Mouse (Mus musculus) midbrain, postnatal 0 days (tissue): Measurements from ENCODE around the gene Coro2a. TPM values are rescaled to one million over a fixed set of nuclear protein-coding genes. Genes with fewer than 3 reads are reported as not detected.

ENCODE experiments used
- ATAC-seq: fragments of 200-750 bp; cut with Nextera tagmentation; 2 replicates; pipeline ENCODE4 v1.8.0; 2017; ENCODE audit warnings: moderate number of reproducible peaks, mild to moderate bottlenecking, moderate TSS enrichment, moderate library complexity; ENCODE audit not compliant: low FRiP score
- DNase-seq: peaks from one replicate; pipeline ENCODE4 v3.0.0-alpha.2; 2015; ENCODE audit warnings: low spot score
- H3K27ac ChIP-seq: fragments of 300-500 bp; sonication (generic); 2 replicates; pipeline ENCODE4 v1.5.1; 2014; ENCODE audit warnings: low read depth, mild to moderate bottlenecking, low read length, mixed read lengths
- H3K27me3 ChIP-seq: fragments of 300-500 bp; sonication (generic); 2 replicates; pipeline ENCODE4 v1.6.1; 2014; ENCODE audit warnings: low read length, control low read depth, mixed read lengths; ENCODE audit not compliant: insufficient read depth
- H3K36me3 ChIP-seq: fragments of 300-500 bp; sonication (generic); 2 replicates; pipeline ENCODE4 v1.6.1; 2014; ENCODE audit warnings: low read length, control low read depth, mixed read lengths; ENCODE audit not compliant: insufficient read depth
- H3K4me1 ChIP-seq: fragments of 300-500 bp; sonication (generic); 2 replicates; pipeline ENCODE4 v1.6.1; 2014; ENCODE audit warnings: mild to moderate bottlenecking, control low read depth, antibody characterized with exemption, low read length, mixed read lengths; ENCODE audit not compliant: insufficient read depth
- H3K4me2 ChIP-seq: fragments of 300-500 bp; sonication (generic); 2 replicates; pipeline ENCODE4 v1.6.1; 2014; ENCODE audit warnings: low read depth, mild to moderate bottlenecking, low read length, mixed read lengths; ENCODE audit not compliant: poor library complexity, severe bottlenecking
- H3K4me3 ChIP-seq: fragments of 300-500 bp; sonication (generic); 2 replicates; pipeline ENCODE4 v1.5.1; 2014; ENCODE audit warnings: low read depth, mild to moderate bottlenecking, low read length, moderate library complexity
- H3K9ac ChIP-seq: fragments of 300-500 bp; sonication (generic); replicated peaks from 2 replicates; pipeline ENCODE4 v1.6.1; 2014; ENCODE audit warnings: mild to moderate bottlenecking, low read length, moderate library complexity, mixed read lengths; ENCODE audit not compliant: poor library complexity, severe bottlenecking
- H3K9me3 ChIP-seq: fragments of 300-500 bp; sonication (generic); 2 replicates; pipeline ENCODE4 v1.6.1; 2016; ENCODE audit warnings: low read length, control low read depth
- CTCF ChIP-seq: IDR thresholded peaks from 2 replicates; pipeline ENCODE4 v1.5.1; 2016; ENCODE audit warnings: antibody characterized with exemption, mild to moderate bottlenecking
- WGBS: fragments of 180-500 bp; shearing (Covaris S2); extraction: QIAGEN DNeasy Blood & Tissue Kit; methylation state at CpG from one replicate; pipeline ENCODE4 v1.1.7; 2014; 5-methylcytosine and 5-hydroxymethylcytosine counted together
- polyA plus RNA-seq: library from polyadenylated mRNA; unstranded; fragments of >200 nt; fragmentation: Nextera tagmentation; extraction: Ambion mirVana; gene quantifications from 2 replicates; pipeline ENCODE4 v1.2.1, GENCODE M21; 2015
- total RNA-seq: library from RNA; depleted of rRNA; stranded (reverse); fragments of >200 nt; gene quantifications from 2 replicates; pipeline ENCODE4 v1.2.3, GENCODE M21; 2014

Gene Coro2a
- total and polyA plus RNA-seq, 2 experiments from 2014 or later, result 7.8 to 33.2 TPM

DNA sequence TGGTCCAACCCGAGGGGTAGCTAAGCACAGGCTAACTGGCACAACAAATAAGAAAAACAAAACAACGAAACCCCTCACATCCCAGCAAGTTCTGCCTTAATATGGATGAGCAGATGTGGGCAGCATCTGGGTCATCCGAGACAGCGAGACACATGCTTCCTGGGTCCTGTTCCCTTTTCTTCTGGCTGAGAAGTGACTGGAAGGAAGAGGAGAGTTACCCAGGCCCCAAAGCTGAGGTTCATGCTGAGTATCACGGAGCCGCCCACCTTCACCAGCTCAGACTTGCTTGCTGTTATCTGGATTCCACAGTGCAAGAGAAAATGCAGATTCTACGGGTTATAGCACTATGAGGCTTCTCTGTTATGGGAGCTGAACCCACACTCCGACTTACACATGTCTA is 18.9 kb upstream of the Coro2a start:
- no peaks in the 10 kb centered on the region for H3K36me3 ChIP-seq
- TF ChIP-seq CTCF, result no peak
- H3K4me2 ChIP-seq, result no peak overlapping the region
- 80% methylated on average over 8 of the region's 8 CpGs for WGBS
- H3K9me3 ChIP-seq, result no peaks in the 10 kb centered on the region
- H3K9ac ChIP-seq, result no peak overlapping the region
- H3K27me3 ChIP-seq, result no peaks in the 10 kb centered on the region
- H3K27ac ChIP-seq, result no peak overlapping the region
- no peaks in the 10 kb centered on the region for H3K4me1 ChIP-seq
- ATAC-seq (no peak), DNase-seq (no peak)
- no peak overlapping the region for H3K4me3 ChIP-seq

DNA sequence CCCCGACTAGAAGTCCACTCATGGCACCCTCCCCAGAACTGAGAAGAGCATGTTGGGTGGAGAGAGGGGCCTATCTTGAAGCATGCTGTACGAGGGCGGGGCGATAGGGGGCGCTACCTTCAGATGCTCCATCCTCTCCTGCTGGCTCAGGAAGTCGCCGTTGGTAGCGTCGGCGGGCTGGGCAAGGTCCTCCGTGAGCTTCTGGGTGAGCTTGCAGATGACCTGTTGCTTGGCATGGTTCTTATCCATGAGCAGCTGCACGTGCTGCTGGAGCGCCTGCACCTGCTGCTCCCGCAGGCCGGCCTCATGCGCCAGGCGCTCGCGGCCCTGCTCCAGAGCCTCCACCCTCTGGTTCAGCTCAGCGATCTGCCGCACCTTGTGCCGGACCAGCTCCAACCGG is 18.3 kb upstream of the Coro2a start:
- H3K36me3 ChIP-seq, result no peaks in the 10 kb centered on the region
- H3K9me3 ChIP-seq, result no peaks in the 10 kb centered on the region
- ATAC-seq (no peak), DNase-seq (no peak)
- no peaks in the 10 kb centered on the region for H3K27me3 ChIP-seq
- H3K4me2 ChIP-seq, result no peak overlapping the region
- H3K4me1 ChIP-seq, result no peaks in the 10 kb centered on the region
- 15% methylated on average over 22 of the region's 23 CpGs for WGBS
- TF ChIP-seq CTCF, result peak; percentile 44
- no peak overlapping the region for H3K9ac ChIP-seq
- no peak overlapping the region for H3K27ac ChIP-seq
- no peak overlapping the region for H3K4me3 ChIP-seq

DNA sequence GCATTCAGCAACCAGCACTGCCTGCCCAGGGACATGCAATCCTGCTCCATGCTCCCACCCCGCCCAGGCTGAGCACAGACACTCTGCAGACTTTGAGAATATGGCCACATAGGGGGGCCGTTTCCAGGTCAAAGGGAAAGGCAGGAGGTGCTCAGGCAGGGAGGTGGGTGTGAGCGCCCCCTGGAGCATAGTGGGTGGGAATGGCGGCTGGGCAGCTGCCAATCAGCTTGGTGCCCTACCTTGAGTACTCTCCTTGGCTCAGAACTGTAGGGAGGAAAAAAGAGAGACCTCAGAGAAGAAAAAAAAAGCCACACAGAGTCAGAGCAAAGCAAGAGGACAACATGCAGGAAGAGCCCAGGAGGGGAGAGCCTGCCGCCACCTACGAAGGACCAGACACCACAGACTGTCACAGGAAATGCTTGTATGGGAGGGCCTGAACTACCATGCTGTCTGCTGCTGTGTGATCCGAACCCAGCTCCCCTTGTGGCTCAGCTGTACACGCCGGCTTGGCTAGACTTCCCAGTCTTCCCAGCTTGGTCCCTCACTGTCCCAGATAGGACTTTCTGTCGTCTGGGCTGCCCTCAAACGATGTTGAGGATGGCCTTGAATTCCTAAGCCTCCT is 16.3 kb upstream of the Coro2a start:
- no peak for ATAC-seq
- peak; percentile 38 for TF ChIP-seq CTCF
- H3K4me1 ChIP-seq, result no peaks in the 10 kb centered on the region

DNA sequence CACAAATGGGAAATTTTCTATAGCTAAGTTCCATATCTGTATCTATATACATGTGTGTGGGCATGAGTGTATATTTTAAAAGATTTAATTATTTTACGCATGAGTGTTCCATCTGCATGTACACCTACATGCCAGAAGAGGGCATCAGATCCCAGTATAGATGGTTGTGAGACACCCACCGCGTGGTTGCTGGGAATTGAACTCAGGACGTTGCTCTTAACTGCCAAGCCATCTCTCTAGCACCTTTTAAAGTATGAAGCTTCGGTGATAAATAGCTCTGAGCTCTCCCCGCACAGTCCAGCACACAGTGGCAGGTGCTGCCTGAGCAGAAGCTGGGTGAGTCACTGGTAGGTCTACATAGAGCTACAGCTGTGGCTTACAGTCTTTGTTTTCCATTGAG is 15.4 kb upstream of the Coro2a start:
- no peaks in the 10 kb centered on the region for H3K4me1 ChIP-seq
- no peaks in the 10 kb centered on the region for H3K9me3 ChIP-seq
- no peaks in the 10 kb centered on the region for H3K36me3 ChIP-seq
- no peak overlapping the region for H3K4me2 ChIP-seq
- DNase-seq, result no peak
- H3K4me3 ChIP-seq, result no peak overlapping the region
- H3K27ac ChIP-seq, result no peak overlapping the region
- H3K27me3 ChIP-seq, result no peaks in the 10 kb centered on the region
- no peak for ATAC-seq
- peak; percentile 60 for TF ChIP-seq CTCF
- WGBS, result 82% methylated on average over 6 of the region's 6 CpGs
- H3K9ac ChIP-seq, result no peak overlapping the region

More for the DNA sequence above, 16.3 kb upstream of the Coro2a start:
- H3K4me3 ChIP-seq, result no peak overlapping the region
- H3K36me3 ChIP-seq, result no peaks in the 10 kb centered on the region
- H3K27ac ChIP-seq, result no peak overlapping the region
- no peaks in the 10 kb centered on the region for H3K9me3 ChIP-seq
- DNase-seq, result no peak
- no peak overlapping the region for H3K4me2 ChIP-seq
- WGBS, result 61% methylated on average over 11 of the region's 11 CpGs
- no peak overlapping the region for H3K9ac ChIP-seq
- H3K27me3 ChIP-seq, result no peaks in the 10 kb centered on the region

DNA sequence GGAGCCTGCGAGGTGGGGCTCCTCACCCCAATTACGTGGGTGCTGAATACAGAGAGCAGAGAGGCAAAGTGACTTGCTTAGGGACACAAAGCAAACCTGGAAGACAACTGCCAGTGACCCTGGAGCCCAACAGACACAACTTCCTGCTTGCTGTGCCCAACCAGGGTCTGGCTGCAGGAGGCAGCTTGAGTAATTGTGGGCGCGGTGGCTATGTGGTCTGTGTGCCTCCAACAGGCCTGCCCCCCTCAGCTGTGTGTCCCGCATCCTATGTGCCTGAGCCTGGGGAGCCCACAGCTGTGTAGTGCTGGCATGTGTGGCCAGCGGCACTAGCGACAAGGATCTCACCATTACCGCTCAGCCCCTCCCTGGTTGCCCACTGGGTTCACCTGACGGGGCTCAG is 12.6 kb upstream of the Coro2a start:
- Histone ChIP-seq H3K36me3 (no peaks in the 10 kb centered on the region), H3K27ac (no peak overlapping the region), H3K27me3 (no peaks in the 10 kb centered on the region), H3K9ac (no peak overlapping the region), H3K4me1 (0 out of 2 replicates have a peak, but pooled peaks cover 4% of the 10 kb centered on the region), H3K9me3 (no peaks in the 10 kb centered on the region), H3K4me3 (no peak overlapping the region), H3K4me2 (no peak overlapping the region)
- no peak for ATAC-seq
- no peak for DNase-seq
- TF ChIP-seq CTCF, result no peak
- 81% methylated on average over 9 of the region's 9 CpGs for WGBS

DNA sequence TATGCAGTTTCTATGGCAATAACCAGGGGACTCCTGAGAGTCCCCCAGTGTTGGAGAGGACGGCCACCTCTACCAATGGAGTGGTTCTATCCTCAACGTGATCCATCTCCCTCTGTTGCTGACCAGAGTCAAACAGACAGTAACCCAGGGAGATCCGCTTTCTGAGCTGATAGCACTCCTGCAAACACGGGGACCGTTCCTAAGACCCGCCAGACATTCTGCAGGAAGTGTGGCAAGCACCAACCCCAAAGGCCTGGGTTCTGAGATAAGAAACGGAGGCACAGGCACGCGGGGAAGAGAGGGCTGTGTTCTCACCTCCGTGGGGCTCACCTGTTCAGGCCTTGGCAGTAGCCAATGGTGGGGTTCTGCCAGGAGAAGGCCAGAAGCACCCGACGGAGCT is 11.6 kb upstream of the Coro2a start:
- Histone ChIP-seq H3K4me2 (no peak overlapping the region), H3K27me3 (no peaks in the 10 kb centered on the region), H3K36me3 (no peaks in the 10 kb centered on the region), H3K27ac (no peak overlapping the region), H3K4me3 (no peak overlapping the region), H3K9ac (no peak overlapping the region), H3K4me1 (0 out of 2 replicates have a peak, but pooled peaks cover 4% of the 10 kb centered on the region), H3K9me3 (no peaks in the 10 kb centered on the region)
- WGBS, result 69% methylated on average over 12 of the region's 12 CpGs
- no peak for TF ChIP-seq CTCF
- no peak for ATAC-seq
- DNase-seq, result no peak
